Mouse (Mus musculus) ovary, postnatal 36 days (tissue): ENCODE data around the gene Ndufaf2.

Source experiments
- DNase-seq: peaks from one replicate; pipeline ENCODE4 v3.0.0; 2022; ENCODE audit warnings: low spot score, mixed read lengths

Gene Ndufaf2

GRCm38 (mm10) chr13:107961501-107961900, 196.9 kb downstream of the Ndufaf2 start:
- DNase-seq, result no peak

GRCm38 (mm10) chr13:107960549-107960948, 197.9 kb downstream of the Ndufaf2 start:
- no peak for DNase-seq

- no peak for DNase-seq
Measured at GRCm38 (mm10) chr13:107959891-107960290, 198.5 kb downstream of the Ndufaf2 start.

- DNase-seq, result no peak
Measured at GRCm38 (mm10) chr13:107956246-107956645, 202.2 kb downstream of the Ndufaf2 start.

- DNase-seq, result no peak
Measured at GRCm38 (mm10) chr13:107955327-107956110, 202.9 kb downstream of the Ndufaf2 start.

- no peak for DNase-seq
Measured at GRCm38 (mm10) chr13:107954445-107955261, 203.8 kb downstream of the Ndufaf2 start.

GRCm38 (mm10) chr13:107954100-107954444, 204.4 kb downstream of the Ndufaf2 start:
- DNase-seq, result no peak
